Mouse (Mus musculus): ENCODE results near the gene Calm5. TPM values are rescaled to one million over a fixed set of nuclear protein-coding genes. Genes with fewer than 3 reads are reported as not detected.
"Not testable (repeated sequence)": the region's sequence is repeated elsewhere in the genome, so short reads cannot be mapped to it uniquely, and the experiment has no call there.

The Calm5 gene
- total RNA-seq, 2 experiments from 2014 or later, result not detected

DNA sequence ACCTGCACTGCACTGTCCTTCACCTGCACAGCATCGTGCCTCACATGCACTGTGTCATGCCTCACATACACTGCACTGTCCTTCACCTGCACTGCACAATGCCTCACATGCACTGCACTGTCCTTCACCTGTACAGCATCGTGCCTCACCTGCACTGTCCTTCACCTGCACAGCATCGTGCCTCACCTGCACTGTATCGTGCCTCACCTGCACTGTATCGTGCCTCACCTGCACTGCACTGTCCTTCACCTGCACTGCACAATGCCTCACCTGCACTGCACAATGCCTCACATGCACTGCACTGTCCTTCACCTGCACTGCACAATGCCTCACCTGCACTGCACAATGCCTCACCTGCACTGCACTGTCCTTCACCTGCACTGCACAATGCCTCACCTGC is 44.2 kb downstream of the Calm5 start:
- not testable (repeated sequence) for DNase-seq
- intact Hi-C loops (cut with DNase I), result loop anchor here (5.0 to 10.0 kb wide), 2 partner anchors 104 to 493 kb away; no protein-coding TSS in a partner anchor

DNA sequence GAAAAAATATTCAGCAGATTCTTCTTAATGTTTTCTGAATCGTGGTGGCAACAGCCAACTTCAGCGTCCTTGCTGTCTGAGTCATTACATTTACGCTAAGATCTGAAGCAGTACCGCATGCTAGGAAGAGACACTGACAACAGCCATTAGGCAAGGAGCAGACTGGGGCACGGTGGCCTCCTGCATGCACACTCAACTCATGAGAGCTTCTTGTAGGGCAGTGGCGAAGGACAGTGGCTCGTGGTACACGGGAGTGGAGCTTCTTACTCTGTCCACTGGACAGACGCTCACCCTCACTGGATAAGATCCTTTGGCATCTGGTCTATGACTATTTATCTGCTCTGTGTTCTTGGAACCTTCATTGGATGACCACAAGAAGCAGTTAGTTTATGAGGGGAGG is 45.3 kb downstream of the Calm5 start:
- DNase-seq, result no peak
- intact Hi-C loops (cut with DNase I), result loop anchor here (5.0 to 10.0 kb wide), 2 partner anchors 103 to 494 kb away; no protein-coding TSS in a partner anchor

Other genes with a start within 250 kb of the Calm5 start
- 10 to 100 TPM; 13.7 to 14.9 TPM for gene Fam208b, start 243.1 kb upstream of the Calm5 start, total RNA-seq (2021)
- 1 to 10 TPM; 8.9 to 9.0 TPM for gene Asb13, start 220.1 kb upstream of the Calm5 start, total RNA-seq (2021)
- under 1 TPM; 0.26 to 0.29 TPM for gene Calml3, start 49.9 kb upstream of the Calm5 start, total RNA-seq (2021)
- not detected for gene Calm4, start 16.4 kb upstream of the Calm5 start, total RNA-seq (2021)
- gene Net1, start 64.0 kb downstream of the Calm5 start, total RNA-seq (2021), result 10 to 100 TPM; 28.2 to 29.4 TPM
- gene Tubal3, start 64.1 kb downstream of the Calm5 start, total RNA-seq (2021), result not detected
- not detected for gene Ucn3, start 91.2 kb downstream of the Calm5 start, total RNA-seq (2021)
- gene Akr1c14, start 194.8 kb downstream of the Calm5 start, total RNA-seq (2021), result 1 to 10 TPM; 9.0 to 9.1 TPM

Measured in heart, postnatal 14 days (tissue).